ENCODE assay signal across 9 mouse cellular contexts in the genomic region with DNA sequence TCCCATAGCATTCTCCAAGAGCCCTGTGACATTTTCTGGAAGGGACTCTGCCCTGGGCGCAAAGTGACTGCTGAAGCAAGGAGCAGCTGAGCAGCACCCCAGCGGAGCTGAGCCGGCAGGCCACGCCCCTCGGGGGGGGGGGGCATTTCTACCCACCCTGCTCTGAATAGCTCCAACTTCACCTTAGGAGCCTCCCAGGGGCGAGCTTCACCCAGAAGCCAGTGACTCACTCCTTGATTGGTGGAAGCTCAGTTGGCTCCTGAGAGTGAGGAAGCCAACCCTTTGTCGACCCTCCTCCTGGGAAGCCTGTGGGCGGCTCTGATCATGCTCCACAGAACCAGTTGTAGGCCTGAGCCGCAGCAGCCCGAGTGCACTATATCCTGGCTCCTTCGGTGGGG. TPM values are rescaled to one million over a fixed set of nuclear protein-coding genes. Genes with fewer than 3 reads are reported as not detected.
DNase-seq lines count a peak whose midpoint lies in the region; ATAC-seq lines count a peak whose summit lies in the region.
"Had no signal": no experiment of that assay in that cellular context is flagged by ENCODE, and none has a peak within 500 bp of the region (broad histone marks: within the 10 kb centered on the region; RNA-seq: fewer than 3 reads in every experiment).

No protein-coding gene starts in this region.

- peaks cover 23% of the 10 kb centered on the region for H3K4me1 ChIP-seq in midbrain, embryonic 13.5 days (replicated peaks)

- H3K4me3 ChIP-seq in midbrain, embryonic 13.5 days (replicated peaks): no peak overlapping the region
- H3K4me3 ChIP-seq: left cerebral cortex, adult 2 months had no signal

- 12% methylated on average over 11 of the region's 11 CpGs for WGBS in midbrain, embryonic 13.5 days

- no peaks in the 10 kb centered on the region for H3K36me3 ChIP-seq in midbrain, embryonic 13.5 days

- peak; percentile 20 for DNase-seq in gastrocnemius, postnatal 14 days
- no peak for DNase-seq in gastrocnemius, postnatal 4 days (ENCODE audit: low spot score in 2 of 2)
- DNase-seq in brain, adult 2 months (ENCODE audit: low read depth, low spot score): peak; percentile 84
- DNase-seq in kidney, adult 9 months: peak; percentile 95
- no peak for DNase-seq in layer of hippocampus, postnatal 36 days
- no peak for DNase-seq in cerebellum, postnatal 25 days
- DNase-seq in urinary bladder, postnatal 10 days (ENCODE audit: low spot score): no peak

- H3K4me2 ChIP-seq in midbrain, embryonic 13.5 days (replicated peaks): no peak overlapping the region

- H3K9ac ChIP-seq in midbrain, embryonic 13.5 days (replicated peaks): no peak overlapping the region

- peak; percentile 18; the same call in 1 of the 2 replicates for ATAC-seq in midbrain, embryonic 13.5 days

- intact Hi-C loops in gastrocnemius, postnatal 14 days (cut with DNase I; ENCODE audit: low total_unique reads): no loop called here

- H3K27ac ChIP-seq in midbrain, embryonic 13.5 days: no peak overlapping the region
- H3K27ac ChIP-seq: left cerebral cortex, adult 2 months had no signal

- H3K27me3 ChIP-seq in midbrain, embryonic 13.5 days: no peaks in the 10 kb centered on the region

- no peaks in the 10 kb centered on the region for H3K9me3 ChIP-seq in midbrain, embryonic 13.5 days

RNA-seq across cellular contexts. Expression of a gene that starts 10.0 kb away (rescaled TPM):
- total RNA-seq in gastrocnemius, postnatal 14 days (2021): under 1 TPM; 0.82 to 0.96 TPM
- 1 to 10 TPM; 2.1 to 2.3 TPM for total RNA-seq in gastrocnemius, postnatal 4 days (2021)
- 14.2 and 14.5 TPM in 2 replicates for polyA plus RNA-seq in midbrain, embryonic 13.5 days (2015; fragmentation: Nextera tagmentation; extraction: Ambion mirVana)
- total RNA-seq in layer of hippocampus, postnatal 36 days (2021): 100 to 1,000 TPM; 425 TPM

RNA-seq across cellular contexts. Expression of a gene that starts 28.4 kb away (rescaled TPM):
- total RNA-seq in gastrocnemius, postnatal 14 days (2021): not detected
- total RNA-seq in gastrocnemius, postnatal 4 days (2021): not detected
- polyA plus RNA-seq in midbrain, embryonic 13.5 days (2015; fragmentation: Nextera tagmentation; extraction: Ambion mirVana): 0.46 TPM in 1 of 2 replicates, not detected in the other
- 1 to 10 TPM; 3.7 to 4.3 TPM for total RNA-seq in layer of hippocampus, postnatal 36 days (2021)

RNA-seq across cellular contexts. Expression of a gene that starts 36.4 kb away (rescaled TPM):
- total RNA-seq in gastrocnemius, postnatal 14 days (2021): not detected
- not detected for total RNA-seq in gastrocnemius, postnatal 4 days (2021)
- polyA plus RNA-seq in midbrain, embryonic 13.5 days (2015; fragmentation: Nextera tagmentation; extraction: Ambion mirVana): not detected in 2 replicates
- total RNA-seq in layer of hippocampus, postnatal 36 days (2021): not detected

RNA-seq across cellular contexts. Expression of a gene that starts 56.3 kb away (rescaled TPM):
- 100 to 1,000 TPM; 341 to 397 TPM for total RNA-seq in gastrocnemius, postnatal 14 days (2021)
- total RNA-seq in gastrocnemius, postnatal 4 days (2021): 100 to 1,000 TPM; 179 to 186 TPM
- 56.1 and 61.6 TPM in 2 replicates for polyA plus RNA-seq in midbrain, embryonic 13.5 days (2015; fragmentation: Nextera tagmentation; extraction: Ambion mirVana)
- total RNA-seq in layer of hippocampus, postnatal 36 days (2021): 10 to 100 TPM; 84.8 to 86.5 TPM

RNA-seq across cellular contexts. Expression of a gene that starts 56.3 kb away (rescaled TPM):
- 10 to 100 TPM; 32.0 to 33.5 TPM for total RNA-seq in gastrocnemius, postnatal 14 days (2021)
- total RNA-seq in gastrocnemius, postnatal 4 days (2021): 10 to 100 TPM; 39.0 to 41.3 TPM
- 202 and 203 TPM in 2 replicates for polyA plus RNA-seq in midbrain, embryonic 13.5 days (2015; fragmentation: Nextera tagmentation; extraction: Ambion mirVana)
- total RNA-seq in layer of hippocampus, postnatal 36 days (2021): 10 to 100 TPM; 71.9 to 73.9 TPM

Comparison
In these comparisons a context has a peak if more than half of its experiments do, and no peak if none do; other contexts are left out.
1. DNase-seq: peak in gastrocnemius, postnatal 14 days (single experiment), brain, adult 2 months (single experiment) and kidney, adult 9 months (single experiment); none in gastrocnemius, postnatal 4 days (0 of 2), layer of hippocampus, postnatal 36 days (0 of 2), cerebellum, postnatal 25 days (0 of 2) and urinary bladder, postnatal 10 days (single experiment).
2. RNA of a gene that starts 10.0 kb away (total RNA-seq): 425 TPM in layer of hippocampus, postnatal 36 days; 2.1 to 2.3 TPM in gastrocnemius, postnatal 4 days and 0.82 to 0.96 TPM in gastrocnemius, postnatal 14 days; every median in the first group is over 100 times any median in the second.
3. RNA of a gene that starts 28.4 kb away (total RNA-seq): 3.7 to 4.3 TPM in layer of hippocampus, postnatal 36 days; not detected in gastrocnemius, postnatal 14 days and not detected in gastrocnemius, postnatal 4 days; every median in the first group is over 4 times any median in the second.